Mouse (Mus musculus): ENCODE data around the gene Polr1a. TPM values are rescaled to one million over a fixed set of nuclear protein-coding genes. Genes with fewer than 3 reads are reported as not detected.

The Polr1a gene
- polyA plus RNA-seq, 2 experiments, result 9.4 to 10.6 TPM

GRCm38 (mm10) chr6:71999917-72000512 lies 91.2 kb downstream of the Polr1a start:
- Histone ChIP-seq H3K4me1 (replicated peaks; ENCODE audit: control insufficient read depth in 2 of 2, insufficient read depth in 2 of 2, low read length in 1 of 2) (no peaks in the 10 kb centered on the region), H3K9ac (replicated peaks) (no peak overlapping the region), H3K4me3 (ENCODE audit: insufficient read depth in 1 of 2, low read depth in 2 of 2, low read length in 2 of 2) (no peak overlapping the region), H3K27ac (no peak overlapping the region), H3K4me2 (ENCODE audit: low read depth) (no peak overlapping the region), H3K36me3 (replicated peaks; ENCODE audit: control insufficient read depth, insufficient read depth, low read depth) (no peaks in the 10 kb centered on the region), H3K9me3 (ENCODE audit: control insufficient read depth, low read length) (no peaks in the 10 kb centered on the region), H3K27me3 (ENCODE audit: control insufficient read depth, insufficient read depth, low read length) (no peaks in the 10 kb centered on the region)
- ATAC-seq (ENCODE audit: insufficient read depth) (no peak), DNase-seq (ENCODE audit: low read depth in 3 of 3, low spot score in 3 of 3) (no peak)
- TF ChIP-seq CTCF (IDR thresholded peaks at IDR 0.05; ENCODE audit: low read depth), result no peak
- no peak for TF ChIP-seq EP300 (IDR thresholded peaks at IDR 0.05; ENCODE audit: low read depth)
- WGBS (ENCODE audit: insufficient replicate concordance), result 63% methylated on average over 11 of the region's 11 CpGs

GRCm38 (mm10) chr6:72001220-72001777 lies 92.4 kb downstream of the Polr1a start:
- ATAC-seq (ENCODE audit: insufficient read depth), result no peak
- no peaks in the 10 kb centered on the region for H3K27me3 ChIP-seq (ENCODE audit: control insufficient read depth, insufficient read depth, low read length)
- H3K4me2 ChIP-seq (ENCODE audit: low read depth), result no peak overlapping the region
- H3K27ac ChIP-seq, result no peak overlapping the region
- H3K9me3 ChIP-seq (ENCODE audit: control insufficient read depth, low read length), result no peaks in the 10 kb centered on the region
- WGBS (ENCODE audit: insufficient replicate concordance), result 26% methylated on average over 5 of the region's 5 CpGs
- no peak overlapping the region for H3K4me3 ChIP-seq (ENCODE audit: insufficient read depth in 1 of 2, low read depth in 2 of 2, low read length in 2 of 2)
- H3K9ac ChIP-seq (replicated peaks), result no peak overlapping the region
- H3K36me3 ChIP-seq (replicated peaks; ENCODE audit: control insufficient read depth, insufficient read depth, low read depth), result no peaks in the 10 kb centered on the region
- no peaks in the 10 kb centered on the region for H3K4me1 ChIP-seq (replicated peaks; ENCODE audit: control insufficient read depth in 2 of 2, insufficient read depth in 2 of 2, low read length in 1 of 2)
- TF ChIP-seq EP300 (IDR thresholded peaks at IDR 0.05; ENCODE audit: low read depth) (no peak), CTCF (IDR thresholded peaks at IDR 0.05; ENCODE audit: low read depth) (no peak)
- no peak for DNase-seq (ENCODE audit: low read depth in 3 of 3, low spot score in 3 of 3)

- TF ChIP-seq EP300 (IDR thresholded peaks at IDR 0.05; ENCODE audit: low read depth) (no peak), CTCF (IDR thresholded peaks at IDR 0.05; ENCODE audit: low read depth) (no peak)
These were observed 98.8 kb downstream of the Polr1a start for GRCm38 (mm10) chr6:72007411-72008212.

DNA sequence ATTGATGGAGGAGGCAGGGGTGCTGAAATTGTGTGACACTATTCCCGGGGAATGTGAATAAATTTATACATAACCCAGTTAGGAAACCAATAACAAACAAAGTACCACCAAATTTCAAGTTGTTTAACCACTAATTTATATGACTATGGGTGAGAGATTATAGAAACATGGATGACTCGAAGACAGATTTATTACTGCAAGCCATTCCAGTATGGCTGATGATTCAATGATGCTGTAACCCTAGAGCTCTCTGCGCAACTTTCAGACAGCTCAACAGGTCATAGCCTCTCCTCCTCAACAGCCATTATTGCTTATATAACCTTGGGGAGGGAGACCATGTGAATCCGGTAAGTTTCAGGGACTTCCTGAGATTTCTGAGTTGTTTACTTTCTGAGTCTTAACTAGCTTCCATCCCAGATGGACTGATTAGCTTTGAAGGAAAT lies 99.4 kb downstream of the Polr1a start:
- no peak overlapping the region for H3K27ac ChIP-seq
- 71% methylated on average over 4 of the region's 4 CpGs for whole genome bisulfite sequencing (ENCODE audit: insufficient replicate concordance)

More at GRCm38 (mm10) chr6:72007411-72008212, 98.8 kb downstream of the Polr1a start:
- Histone ChIP-seq H3K27me3 (ENCODE audit: control insufficient read depth, insufficient read depth, low read length) (no peaks in the 10 kb centered on the region), H3K4me2 (ENCODE audit: low read depth) (no peak overlapping the region), H3K4me1 (replicated peaks; ENCODE audit: control insufficient read depth in 2 of 2, insufficient read depth in 2 of 2, low read length in 1 of 2) (no peaks in the 10 kb centered on the region), H3K9ac (replicated peaks) (no peak overlapping the region), H3K9me3 (ENCODE audit: control insufficient read depth, low read length) (no peaks in the 10 kb centered on the region), H3K4me3 (ENCODE audit: insufficient read depth in 1 of 2, low read depth in 2 of 2, low read length in 2 of 2) (no peak overlapping the region), H3K36me3 (replicated peaks; ENCODE audit: control insufficient read depth, insufficient read depth, low read depth) (no peaks in the 10 kb centered on the region), H3K27ac (no peak overlapping the region)
- 54% methylated on average over 3 of the region's 3 CpGs for WGBS (ENCODE audit: insufficient replicate concordance)
- no peak for ATAC-seq (ENCODE audit: insufficient read depth)
- no peak for DNase-seq (ENCODE audit: low read depth in 3 of 3, low spot score in 3 of 3)

DNA sequence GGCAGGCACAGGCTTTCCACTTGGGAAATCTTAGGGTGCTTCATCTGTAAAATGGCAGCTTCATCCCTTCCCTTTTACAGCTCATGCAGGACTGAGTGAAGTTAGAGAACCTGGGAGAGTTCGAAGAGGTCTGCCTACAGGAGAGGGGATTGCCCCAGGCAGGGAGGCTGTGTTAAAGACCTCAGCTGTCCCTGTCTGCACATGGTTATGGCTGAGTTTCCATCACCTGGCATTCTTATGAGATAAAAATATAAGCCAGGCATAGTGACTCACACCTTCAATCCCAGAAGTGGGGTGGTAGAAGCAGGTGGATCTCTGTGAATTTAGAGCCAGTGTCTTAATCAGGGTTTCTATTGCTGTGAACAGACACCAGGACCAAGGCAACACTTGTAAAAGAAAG lies 100.6 kb downstream of the Polr1a start:
- Histone ChIP-seq H3K4me3 (ENCODE audit: insufficient read depth in 1 of 2, low read depth in 2 of 2, low read length in 2 of 2) (no peak overlapping the region), H3K27me3 (ENCODE audit: control insufficient read depth, insufficient read depth, low read length) (no peaks in the 10 kb centered on the region), H3K9ac (replicated peaks) (no peak overlapping the region), H3K36me3 (replicated peaks; ENCODE audit: control insufficient read depth, insufficient read depth, low read depth) (no peaks in the 10 kb centered on the region), H3K4me2 (ENCODE audit: low read depth) (no peak overlapping the region), H3K4me1 (replicated peaks; ENCODE audit: control insufficient read depth in 2 of 2, insufficient read depth in 2 of 2, low read length in 1 of 2) (no peaks in the 10 kb centered on the region), H3K27ac (no peak overlapping the region), H3K9me3 (ENCODE audit: control insufficient read depth, low read length) (no peaks in the 10 kb centered on the region)
- TF ChIP-seq EP300 (IDR thresholded peaks at IDR 0.05; ENCODE audit: low read depth) (no peak), CTCF (IDR thresholded peaks at IDR 0.05; ENCODE audit: low read depth) (no peak)
- no peak for DNase-seq (ENCODE audit: low read depth in 3 of 3, low spot score in 3 of 3)
- no peak for ATAC-seq (ENCODE audit: insufficient read depth)
- 62% methylated on average over 1 of the region's 1 CpGs for WGBS (ENCODE audit: insufficient replicate concordance)

More for the DNA sequence above, 99.4 kb downstream of the Polr1a start:
- Histone ChIP-seq H3K36me3 (replicated peaks; ENCODE audit: control insufficient read depth, insufficient read depth, low read depth) (no peaks in the 10 kb centered on the region), H3K9ac (replicated peaks) (no peak overlapping the region), H3K27me3 (ENCODE audit: control insufficient read depth, insufficient read depth, low read length) (no peaks in the 10 kb centered on the region), H3K4me1 (replicated peaks; ENCODE audit: control insufficient read depth in 2 of 2, insufficient read depth in 2 of 2, low read length in 1 of 2) (no peaks in the 10 kb centered on the region), H3K9me3 (ENCODE audit: control insufficient read depth, low read length) (no peaks in the 10 kb centered on the region), H3K4me2 (ENCODE audit: low read depth) (no peak overlapping the region), H3K4me3 (ENCODE audit: insufficient read depth in 1 of 2, low read depth in 2 of 2, low read length in 2 of 2) (no peak overlapping the region)
- DNase-seq (ENCODE audit: low read depth in 3 of 3, low spot score in 3 of 3), result no peak
- ATAC-seq (ENCODE audit: insufficient read depth), result no peak
- TF ChIP-seq CTCF (IDR thresholded peaks at IDR 0.05; ENCODE audit: low read depth) (no peak), EP300 (IDR thresholded peaks at IDR 0.05; ENCODE audit: low read depth) (no peak)
